Mouse (Mus musculus): ENCODE results near the gene Veph1. TPM values are rescaled to one million over a fixed set of nuclear protein-coding genes. Genes with fewer than 3 reads are reported as not detected.

Veph1 gene
- polyA plus RNA-seq, 1 experiment: 0.41 TPM

DNA sequence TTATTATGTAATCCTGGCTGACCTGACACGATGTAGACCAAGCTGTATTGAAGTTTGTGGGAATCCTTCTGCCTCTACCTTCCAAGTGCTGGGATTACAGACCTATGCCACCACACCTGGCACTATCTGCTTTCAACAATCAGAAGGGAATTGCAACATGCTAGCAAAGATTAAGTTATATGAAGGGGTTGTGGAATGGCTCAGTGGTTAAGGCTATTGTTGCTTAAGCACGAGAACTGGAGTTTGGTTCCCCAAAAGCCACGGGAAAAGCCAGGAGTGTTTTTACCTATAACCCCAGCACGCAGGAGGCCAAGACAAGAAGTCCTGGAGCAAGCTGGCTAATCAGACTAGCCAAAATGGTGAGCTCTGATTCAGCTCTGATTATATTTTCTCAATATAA lies 291.6 kb downstream of the Veph1 start:
- no peak for DNase-seq
- TF ChIP-seq POLR2A (IDR thresholded peaks at IDR 0.05; ENCODE audit: borderline replicate concordance, extremely low read depth, low read depth, low read length) (no peak), CTCF (IDR thresholded peaks at IDR 0.05; ENCODE audit: insufficient read depth, low read length) (no peak)
- Histone ChIP-seq H3K4me3 (replicated peaks; ENCODE audit: extremely low read depth, low read depth, low read length) (no peak overlapping the region), H3K4me1 (ENCODE audit: control insufficient read depth, insufficient read depth, low read length) (no peaks in the 10 kb centered on the region)
- 72% methylated on average over 4 of the region's 4 CpGs for WGBS

GRCm38 (mm10) chr3:66004220-66004951 lies 292.3 kb downstream of the Veph1 start:
- WGBS: 58% methylated on average over 7 of the region's 7 CpGs
- TF ChIP-seq CTCF (IDR thresholded peaks at IDR 0.05; ENCODE audit: insufficient read depth, low read length) (no peak), POLR2A (IDR thresholded peaks at IDR 0.05; ENCODE audit: borderline replicate concordance, extremely low read depth, low read depth, low read length) (no peak)
- no peak for DNase-seq
- Histone ChIP-seq H3K4me3 (replicated peaks; ENCODE audit: extremely low read depth, low read depth, low read length) (no peak overlapping the region), H3K4me1 (ENCODE audit: control insufficient read depth, insufficient read depth, low read length) (no peaks in the 10 kb centered on the region)

Other genes starting within 250 kb of the Veph1 start
- 0.57 and 0.93 TPM in 2 replicates for gene Ptx3, start 76.9 kb downstream of the Veph1 start, polyA plus RNA-seq (2012; rRNA removed)